Comparison of ENCODE assay signal across 11 mouse cellular contexts in the genomic region with DNA sequence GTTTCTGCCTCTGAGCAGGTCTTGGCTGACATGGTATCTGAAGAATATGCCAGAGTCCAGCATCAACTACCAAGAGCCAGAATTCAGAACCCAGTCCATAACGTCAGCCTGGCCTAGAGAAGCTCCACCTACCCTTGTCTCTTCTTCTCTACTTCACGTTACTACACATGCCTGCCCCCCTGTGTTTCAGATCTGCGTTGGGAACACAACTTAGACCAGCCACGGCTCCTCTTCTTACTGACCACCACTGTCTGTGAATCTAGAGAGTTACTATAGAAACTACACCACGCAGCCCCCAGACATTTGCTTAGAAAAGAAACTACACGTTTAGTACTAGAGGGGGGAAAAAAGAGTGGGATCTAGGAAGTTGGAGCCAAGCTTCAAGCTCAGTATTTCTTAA. TPM values are rescaled to one million over a fixed set of nuclear protein-coding genes. Genes with fewer than 3 reads are reported as not detected.
DNase-seq lines count a peak whose midpoint lies in the region; ATAC-seq lines count a peak whose summit lies in the region.
"Had no signal": no experiment of that assay in that cellular context is flagged by ENCODE, and none has a peak within 500 bp of the region (broad histone marks: within the 10 kb centered on the region; RNA-seq: fewer than 3 reads in every experiment).

No protein-coding gene starts in this region.

- H3K27ac ChIP-seq in forebrain, embryonic 16.5 days (ENCODE audit: low read length) = no peak overlapping the region
- no peak overlapping the region for H3K27ac ChIP-seq in forebrain, embryonic 14.5 days (ENCODE audit: low read depth, low read length)
- no peak overlapping the region for H3K27ac ChIP-seq in hindbrain, embryonic 13.5 days
- H3K27ac ChIP-seq in hindbrain, embryonic 11.5 days (ENCODE audit: low read depth, low read length) = no peak overlapping the region
- H3K27ac ChIP-seq: limb, embryonic 12.5 days had no signal

- H3K9ac ChIP-seq in forebrain, embryonic 16.5 days (replicated peaks; ENCODE audit: low read depth, low read length) = no peak overlapping the region
- H3K9ac ChIP-seq in forebrain, embryonic 14.5 days (ENCODE audit: low read length) = no peak overlapping the region
- no peak overlapping the region for H3K9ac ChIP-seq in hindbrain, embryonic 13.5 days
- no peak overlapping the region for H3K9ac ChIP-seq in hindbrain, embryonic 11.5 days (ENCODE audit: low read depth, low read length)
- H3K9ac ChIP-seq: limb, embryonic 12.5 days; liver, postnatal 0 days had no signal

- 0 out of 2 replicates have a peak, but pooled peaks cover 2% of the 10 kb centered on the region for H3K36me3 ChIP-seq in forebrain, embryonic 16.5 days (ENCODE audit: control insufficient read depth, insufficient read depth)
- H3K36me3 ChIP-seq in forebrain, embryonic 14.5 days (ENCODE audit: control insufficient read depth, insufficient read depth, low read length) = no peaks in the 10 kb centered on the region
- peaks cover 10% of the 10 kb centered on the region; the same call in 1 of the 2 replicates for H3K36me3 ChIP-seq in hindbrain, embryonic 13.5 days
- H3K36me3 ChIP-seq in hindbrain, embryonic 11.5 days (ENCODE audit: control insufficient read depth, insufficient read depth, low read length) = no peaks in the 10 kb centered on the region
- peaks cover 44% of the 10 kb centered on the region for H3K36me3 ChIP-seq in megakaryocyte, embryonic 14.5 days (replicated peaks; ENCODE audit: low read length)

- no peak overlapping the region for H3K4me3 ChIP-seq in forebrain, embryonic 16.5 days (replicated peaks; ENCODE audit: low read length)
- no peak overlapping the region for H3K4me3 ChIP-seq in forebrain, embryonic 14.5 days (ENCODE audit: low read depth, low read length)
- H3K4me3 ChIP-seq in hindbrain, embryonic 13.5 days = no peak overlapping the region
- H3K4me3 ChIP-seq in hindbrain, embryonic 11.5 days (ENCODE audit: low read depth, low read length) = no peak overlapping the region
- peak overlapping the region; percentile 46 for H3K4me3 ChIP-seq in megakaryocyte, embryonic 14.5 days (replicated peaks)
- H3K4me3 ChIP-seq: limb, embryonic 12.5 days had no signal

- peak overlapping the region; percentile 5; the same call in 1 of the 2 replicates for H3K4me2 ChIP-seq in forebrain, embryonic 16.5 days (ENCODE audit: low read length)
- no peak overlapping the region; the same call in 1 of the 2 replicates for H3K4me2 ChIP-seq in forebrain, embryonic 14.5 days (ENCODE audit: low read length)
- peak overlapping the region; percentile 93 for H3K4me2 ChIP-seq in hindbrain, embryonic 13.5 days
- H3K4me2 ChIP-seq in hindbrain, embryonic 11.5 days (replicated peaks; ENCODE audit: low read depth, low read length) = no peak overlapping the region
- H3K4me2 ChIP-seq: limb, embryonic 12.5 days had no signal

- peaks cover 25% of the 10 kb centered on the region for H3K4me1 ChIP-seq in forebrain, embryonic 16.5 days (replicated peaks; ENCODE audit: control insufficient read depth, insufficient read depth, low read length)
- H3K4me1 ChIP-seq in forebrain, embryonic 14.5 days (ENCODE audit: control insufficient read depth, insufficient read depth, low read length) = peaks cover 13% of the 10 kb centered on the region; the same call in 1 of the 2 replicates
- peaks cover 26% of the 10 kb centered on the region for H3K4me1 ChIP-seq in hindbrain, embryonic 13.5 days (replicated peaks)
- no peaks in the 10 kb centered on the region for H3K4me1 ChIP-seq in hindbrain, embryonic 11.5 days (replicated peaks; ENCODE audit: control insufficient read depth, insufficient read depth, low read length)
- H3K4me1 ChIP-seq in megakaryocyte, embryonic 14.5 days = peaks cover 61% of the 10 kb centered on the region

- ATAC-seq in forebrain, embryonic 16.5 days = no peak
- no peak for ATAC-seq in forebrain, embryonic 14.5 days
- no peak for ATAC-seq in hindbrain, embryonic 13.5 days (ENCODE audit: low FRiP score)
- ATAC-seq in hindbrain, embryonic 11.5 days (ENCODE audit: low FRiP score) = no peak
- no peak for ATAC-seq in megakaryocyte, adult 5-6 weeks (ENCODE audit: poor library complexity, severe bottlenecking)
- ATAC-seq: liver, postnatal 0 days had no signal

- DNase-seq in forebrain, embryonic 14.5 days (ENCODE audit: low spot score) = no peak
- no peak for DNase-seq in hindbrain, embryonic 11.5 days (ENCODE audit: low spot score)
- DNase-seq in right cerebral cortex, postnatal 14 days = peak; percentile 28
- DNase-seq in lung, postnatal 25 days (ENCODE audit: low spot score) = no peak
- DNase-seq: liver, postnatal 0 days; spleen, adult 18-20 months had no signal

- H3K27me3 ChIP-seq in forebrain, embryonic 16.5 days (replicated peaks; ENCODE audit: control insufficient read depth, insufficient read depth, low read length) = no peaks in the 10 kb centered on the region
- H3K27me3 ChIP-seq in forebrain, embryonic 14.5 days (replicated peaks; ENCODE audit: control insufficient read depth, insufficient read depth, low read length) = no peaks in the 10 kb centered on the region
- peaks cover 10% of the 10 kb centered on the region for H3K27me3 ChIP-seq in hindbrain, embryonic 13.5 days
- no peaks in the 10 kb centered on the region for H3K27me3 ChIP-seq in hindbrain, embryonic 11.5 days (ENCODE audit: control insufficient read depth, insufficient read depth, low read length)
- H3K27me3 ChIP-seq in megakaryocyte, embryonic 14.5 days (replicated peaks) = peaks cover 4% of the 10 kb centered on the region
- H3K27me3 ChIP-seq: limb, embryonic 12.5 days had no signal

- 71% methylated on average over 6 of the region's 6 CpGs for WGBS in forebrain, embryonic 16.5 days
- WGBS in forebrain, embryonic 14.5 days = 84% methylated on average over 6 of the region's 6 CpGs
- WGBS in hindbrain, embryonic 13.5 days = 77% methylated on average over 6 of the region's 6 CpGs
- WGBS in hindbrain, embryonic 11.5 days = 84% methylated on average over 6 of the region's 6 CpGs

- H3K9me3 ChIP-seq in forebrain, embryonic 16.5 days (ENCODE audit: control insufficient read depth, low read length) = peaks cover 3% of the 10 kb centered on the region; the same call in 1 of the 2 replicates
- H3K9me3 ChIP-seq in forebrain, embryonic 14.5 days (replicated peaks; ENCODE audit: control insufficient read depth, low read length) = no peaks in the 10 kb centered on the region
- no peaks in the 10 kb centered on the region for H3K9me3 ChIP-seq in hindbrain, embryonic 13.5 days
- no peaks in the 10 kb centered on the region for H3K9me3 ChIP-seq in hindbrain, embryonic 11.5 days (ENCODE audit: control insufficient read depth, low read length)
- H3K9me3 ChIP-seq in megakaryocyte, embryonic 14.5 days = peaks cover 27% of the 10 kb centered on the region
- H3K9me3 ChIP-seq: limb, embryonic 12.5 days had no signal

RNA-seq across cellular contexts. Expression of gene Nos1ap, which starts 2.9 kb away (rescaled TPM):
- polyA plus RNA-seq in forebrain, embryonic 16.5 days (2015; fragmentation: Nextera tagmentation; extraction: Ambion mirVana) = 20.9 and 26.9 TPM in 2 replicates
- polyA plus RNA-seq in forebrain, embryonic 14.5 days (2014; fragmentation: Nextera tagmentation; extraction: Ambion mirVana) = 8.4 and 11.3 TPM in 2 replicates
- 17.8 and 17.9 TPM in 2 replicates for polyA plus RNA-seq in hindbrain, embryonic 13.5 days (2015; fragmentation: Nextera tagmentation; extraction: Ambion mirVana)
- 6.7 and 9.7 TPM in 2 replicates for polyA plus RNA-seq in hindbrain, embryonic 11.5 days (2014; fragmentation: Nextera tagmentation; extraction: Ambion mirVana)
- 9.9 and 28.1 TPM in 2 replicates for polyA plus RNA-seq in megakaryocyte, embryonic 14.5 days (2012; ENCODE audit: insufficient read depth, low replicate concordance)
- 9.8 and 11.6 TPM in 2 replicates for total RNA-seq in megakaryocyte, adult 5-6 weeks (2015)
- total RNA-seq in megakaryocyte, adult 5-6 weeks (2017) = 2.5 and 3.0 TPM in 2 replicates

RNA-seq across cellular contexts. Expression of gene Olfml2b, which starts 57.6 kb away (rescaled TPM):
- 11.1 and 12.2 TPM in 2 replicates for polyA plus RNA-seq in forebrain, embryonic 16.5 days (2015; fragmentation: Nextera tagmentation; extraction: Ambion mirVana)
- 9.7 and 10.7 TPM in 2 replicates for polyA plus RNA-seq in forebrain, embryonic 14.5 days (2014; fragmentation: Nextera tagmentation; extraction: Ambion mirVana)
- polyA plus RNA-seq in hindbrain, embryonic 13.5 days (2015; fragmentation: Nextera tagmentation; extraction: Ambion mirVana) = 5.2 and 6.1 TPM in 2 replicates
- polyA plus RNA-seq in hindbrain, embryonic 11.5 days (2014; fragmentation: Nextera tagmentation; extraction: Ambion mirVana) = 4.5 and 6.7 TPM in 2 replicates
- not detected in 2 replicates for polyA plus RNA-seq in megakaryocyte, embryonic 14.5 days (2012; ENCODE audit: insufficient read depth, low replicate concordance)
- 9.0 and 9.2 TPM in 2 replicates for total RNA-seq in megakaryocyte, adult 5-6 weeks (2015)
- 10.8 and 16.5 TPM in 2 replicates for total RNA-seq in megakaryocyte, adult 5-6 weeks (2017)

Comparison
In these comparisons a context has a peak if more than half of its experiments do, and no peak if none do; other contexts are left out.
1. H3K4me2 ChIP-seq: peak in forebrain, embryonic 16.5 days (single experiment) and hindbrain, embryonic 13.5 days (single experiment); none in forebrain, embryonic 14.5 days (single experiment) and hindbrain, embryonic 11.5 days (single experiment).